Mouse (Mus musculus) neural tube, embryonic 12.5 days (tissue): ENCODE results near the gene Adamts8. TPM values are rescaled to one million over a fixed set of nuclear protein-coding genes. Genes with fewer than 3 reads are reported as not detected.

Experiments used
- ATAC-seq: fragments of 200-750 bp; cut with Nextera tagmentation; 2 replicates; pipeline ENCODE4 v1.8.0; 2017; ENCODE audit warnings: low read depth, mild to moderate bottlenecking, moderate TSS enrichment, moderate library complexity; ENCODE audit not compliant: low FRiP score
- H3K27ac ChIP-seq: fragments of 300-500 bp; sonication (generic); 2 replicates; pipeline ENCODE4 v1.5.1; 2016
- H3K27me3 ChIP-seq: fragments of 300-500 bp; sonication (generic); replicated peaks from 2 replicates; pipeline ENCODE4 v1.6.1; 2016; ENCODE audit warnings: mild to moderate bottlenecking
- H3K36me3 ChIP-seq: fragments of 300-500 bp; sonication (generic); 2 replicates; pipeline ENCODE4 v1.6.1; 2016; ENCODE audit warnings: mild to moderate bottlenecking
- H3K4me1 ChIP-seq: fragments of 300-500 bp; sonication (generic); 2 replicates; pipeline ENCODE4 v1.6.1; 2016
- H3K4me2 ChIP-seq: fragments of 300-500 bp; sonication (generic); replicated peaks from 2 replicates; pipeline ENCODE4 v1.6.1; 2016; ENCODE audit warnings: mild to moderate bottlenecking
- H3K4me3 ChIP-seq: fragments of 300-500 bp; sonication (generic); 2 replicates; pipeline ENCODE4 v1.5.1; 2016
- H3K9ac ChIP-seq: fragments of 300-500 bp; sonication (generic); 2 replicates; pipeline ENCODE4 v1.6.1; 2016; ENCODE audit warnings: mild to moderate bottlenecking
- H3K9me3 ChIP-seq: fragments of 300-500 bp; sonication (generic); 2 replicates; pipeline ENCODE4 v1.6.1; 2016; ENCODE audit warnings: mild to moderate bottlenecking
- WGBS: fragments of 180-500 bp; shearing (Covaris S2); methylation state at CpG from one replicate; pipeline ENCODE4 v1.1.7; 2016; 5-methylcytosine and 5-hydroxymethylcytosine counted together
- polyA plus RNA-seq: library from polyadenylated mRNA; unstranded; fragments of >200 nt; fragmentation: Nextera tagmentation; extraction: Ambion mirVana; gene quantifications from 2 replicates; pipeline ENCODE4 v1.2.1, GENCODE M21; 2016

The Adamts8 gene
- polyA plus RNA-seq, 1 experiment from 2014 or later, result 1.2 TPM

GRCm38 (mm10) chr9:31002528-31002927, 60.2 kb downstream of the Adamts8 start:
- H3K27ac ChIP-seq, result no peak overlapping the region
- 86% methylated on average over 4 of the region's 4 CpGs for WGBS
- H3K4me3 ChIP-seq, result no peak overlapping the region
- H3K4me2 ChIP-seq, result no peak overlapping the region
- H3K36me3 ChIP-seq, result no peaks in the 10 kb centered on the region
- no peaks in the 10 kb centered on the region for H3K9me3 ChIP-seq
- H3K4me1 ChIP-seq, result no peaks in the 10 kb centered on the region
- no peak overlapping the region for H3K9ac ChIP-seq
- ATAC-seq, result no peak
- no peaks in the 10 kb centered on the region for H3K27me3 ChIP-seq

- 86% methylated on average over 2 of the region's 2 CpGs for WGBS
These were observed 67.0 kb downstream of the Adamts8 start for GRCm38 (mm10) chr9:31009334-31009733.

GRCm38 (mm10) chr9:31010040-31010439, 67.7 kb downstream of the Adamts8 start:
- Histone ChIP-seq H3K36me3 (no peaks in the 10 kb centered on the region), H3K9me3 (no peaks in the 10 kb centered on the region), H3K4me3 (no peak overlapping the region), H3K9ac (no peak overlapping the region), H3K4me2 (no peak overlapping the region), H3K4me1 (no peaks in the 10 kb centered on the region), H3K27ac (no peak overlapping the region), H3K27me3 (no peaks in the 10 kb centered on the region)
- ATAC-seq, result no peak
- WGBS, result 33% methylated on average over 3 of the region's 3 CpGs

More at GRCm38 (mm10) chr9:31009334-31009733, 67.0 kb downstream of the Adamts8 start:
- H3K4me1 ChIP-seq, result no peaks in the 10 kb centered on the region
- H3K27me3 ChIP-seq, result no peaks in the 10 kb centered on the region
- no peak for ATAC-seq
- no peak overlapping the region for H3K9ac ChIP-seq
- H3K4me3 ChIP-seq, result no peak overlapping the region
- H3K4me2 ChIP-seq, result no peak overlapping the region
- H3K9me3 ChIP-seq, result no peaks in the 10 kb centered on the region
- no peaks in the 10 kb centered on the region for H3K36me3 ChIP-seq
- no peak overlapping the region for H3K27ac ChIP-seq

GRCm38 (mm10) chr9:31010749-31011148, 68.4 kb downstream of the Adamts8 start:
- no peaks in the 10 kb centered on the region for H3K36me3 ChIP-seq
- no peak overlapping the region for H3K4me2 ChIP-seq
- H3K4me3 ChIP-seq, result no peak overlapping the region
- no peaks in the 10 kb centered on the region for H3K27me3 ChIP-seq
- WGBS, result 81% methylated on average over 3 of the region's 3 CpGs
- no peak overlapping the region for H3K9ac ChIP-seq
- ATAC-seq, result no peak
- H3K4me1 ChIP-seq, result no peaks in the 10 kb centered on the region
- H3K9me3 ChIP-seq, result no peaks in the 10 kb centered on the region
- no peak overlapping the region for H3K27ac ChIP-seq

GRCm38 (mm10) chr9:31011533-31011932, 69.2 kb downstream of the Adamts8 start:
- no peak for ATAC-seq
- Histone ChIP-seq H3K9ac (no peak overlapping the region), H3K4me2 (no peak overlapping the region), H3K36me3 (no peaks in the 10 kb centered on the region), H3K9me3 (no peaks in the 10 kb centered on the region), H3K4me3 (no peak overlapping the region), H3K4me1 (no peaks in the 10 kb centered on the region), H3K27ac (no peak overlapping the region), H3K27me3 (no peaks in the 10 kb centered on the region)
- 68% methylated on average over 1 of the region's 1 CpGs for WGBS

GRCm38 (mm10) chr9:31012674-31013073, 70.3 kb downstream of the Adamts8 start:
- no peaks in the 10 kb centered on the region for H3K9me3 ChIP-seq
- H3K9ac ChIP-seq, result no peak overlapping the region
- no peaks in the 10 kb centered on the region for H3K4me1 ChIP-seq
- no peaks in the 10 kb centered on the region for H3K27me3 ChIP-seq
- H3K36me3 ChIP-seq, result no peaks in the 10 kb centered on the region
- WGBS, result 80% methylated on average over 4 of the region's 4 CpGs
- H3K4me3 ChIP-seq, result no peak overlapping the region
- no peak overlapping the region for H3K27ac ChIP-seq
- no peak overlapping the region for H3K4me2 ChIP-seq
- no peak for ATAC-seq

GRCm38 (mm10) chr9:31013415-31013814, 71.1 kb downstream of the Adamts8 start:
- Histone ChIP-seq H3K9ac (no peak overlapping the region), H3K4me3 (no peak overlapping the region), H3K4me2 (no peak overlapping the region), H3K9me3 (no peaks in the 10 kb centered on the region), H3K36me3 (no peaks in the 10 kb centered on the region), H3K27ac (no peak overlapping the region), H3K27me3 (no peaks in the 10 kb centered on the region), H3K4me1 (no peaks in the 10 kb centered on the region)
- WGBS, result 89% methylated on average over 4 of the region's 4 CpGs
- no peak for ATAC-seq

Other genes starting within 250 kb of the Adamts8 start
- 8.0 and 8.4 TPM in 2 replicates for gene Adamts15, start 20.1 kb upstream of the Adamts8 start, polyA plus RNA-seq
- gene Zbtb44, start 88.1 kb downstream of the Adamts8 start, polyA plus RNA-seq, result 6.7 and 7.3 TPM in 2 replicates
- 1.3 and 1.4 TPM in 2 replicates for gene St14, start 189.3 kb downstream of the Adamts8 start, polyA plus RNA-seq